Mouse (Mus musculus) forebrain, embryonic 16.5 days (tissue): ENCODE data around the gene Dram2. TPM values are rescaled to one million over a fixed set of nuclear protein-coding genes. Genes with fewer than 3 reads are reported as not detected.

Experiments
- ATAC-seq: fragments of 200-750 bp; cut with Nextera tagmentation; 2 replicates; pipeline ENCODE4 v1.8.0; 2017; ENCODE audit warnings: mild to moderate bottlenecking, moderate library complexity
- H3K27ac ChIP-seq: fragments of 300-500 bp; sonication (generic); 2 replicates; pipeline ENCODE4 v1.5.1; 2014; ENCODE audit warnings: low read length, control low read depth
- H3K27me3 ChIP-seq: fragments of 300-500 bp; sonication (generic); replicated peaks from 2 replicates; pipeline ENCODE4 v1.6.1; 2014; ENCODE audit warnings: low read length; ENCODE audit not compliant: control insufficient read depth, insufficient read depth
- H3K36me3 ChIP-seq: fragments of 300-500 bp; sonication (generic); 2 replicates; pipeline ENCODE4 v1.6.1; 2014; ENCODE audit not compliant: control insufficient read depth, insufficient read depth
- H3K4me1 ChIP-seq: fragments of 300-500 bp; sonication (generic); replicated peaks from 2 replicates; pipeline ENCODE4 v1.6.1; 2014; ENCODE audit warnings: low read length; ENCODE audit not compliant: control insufficient read depth, insufficient read depth
- H3K4me2 ChIP-seq: fragments of 300-500 bp; sonication (generic); 2 replicates; pipeline ENCODE4 v1.6.1; 2014; ENCODE audit warnings: mild to moderate bottlenecking, low read length, control low read depth
- H3K4me3 ChIP-seq: fragments of 300-500 bp; sonication (generic); replicated peaks from 2 replicates; pipeline ENCODE4 v1.5.1; 2014; ENCODE audit warnings: mild to moderate bottlenecking, low read length, control low read depth
- H3K9ac ChIP-seq: fragments of 300-500 bp; sonication (generic); replicated peaks from 2 replicates; pipeline ENCODE4 v1.6.1; 2014; ENCODE audit warnings: low read depth, low read length, control low read depth
- H3K9me3 ChIP-seq: fragments of 300-500 bp; sonication (generic); 2 replicates; pipeline ENCODE4 v1.6.1; 2016; ENCODE audit warnings: low read length; ENCODE audit not compliant: control insufficient read depth
- WGBS: fragments of 180-500 bp; shearing (Covaris S2); extraction: QIAGEN DNeasy Blood & Tissue Kit; methylation state at CpG from one replicate; pipeline ENCODE4 v1.1.7; 2014; 5-methylcytosine and 5-hydroxymethylcytosine counted together
- polyA plus RNA-seq: library from polyadenylated mRNA; unstranded; fragments of >200 nt; fragmentation: Nextera tagmentation; extraction: Ambion mirVana; gene quantifications from 2 replicates; pipeline ENCODE4 v1.2.1, GENCODE M21; 2015

Gene Dram2
- polyA plus RNA-seq, 1 experiment from 2014 or later, result 65.0 TPM

- peaks cover 10% of the 10 kb centered on the region for H3K4me1 ChIP-seq
- H3K4me2 ChIP-seq, result no peak overlapping the region
- 91% methylated on average over 8 of the region's 8 CpGs for WGBS
- no peaks in the 10 kb centered on the region for H3K27me3 ChIP-seq
- no peak overlapping the region for H3K9ac ChIP-seq
- no peak overlapping the region for H3K4me3 ChIP-seq
- H3K27ac ChIP-seq, result no peak overlapping the region
- ATAC-seq, result no peak
- H3K36me3 ChIP-seq, result no peaks in the 10 kb centered on the region
- H3K9me3 ChIP-seq, result no peaks in the 10 kb centered on the region
Measured at GRCm38 (mm10) chr3:106544721-106545316, 2.8 kb upstream of the Dram2 start.

DNA sequence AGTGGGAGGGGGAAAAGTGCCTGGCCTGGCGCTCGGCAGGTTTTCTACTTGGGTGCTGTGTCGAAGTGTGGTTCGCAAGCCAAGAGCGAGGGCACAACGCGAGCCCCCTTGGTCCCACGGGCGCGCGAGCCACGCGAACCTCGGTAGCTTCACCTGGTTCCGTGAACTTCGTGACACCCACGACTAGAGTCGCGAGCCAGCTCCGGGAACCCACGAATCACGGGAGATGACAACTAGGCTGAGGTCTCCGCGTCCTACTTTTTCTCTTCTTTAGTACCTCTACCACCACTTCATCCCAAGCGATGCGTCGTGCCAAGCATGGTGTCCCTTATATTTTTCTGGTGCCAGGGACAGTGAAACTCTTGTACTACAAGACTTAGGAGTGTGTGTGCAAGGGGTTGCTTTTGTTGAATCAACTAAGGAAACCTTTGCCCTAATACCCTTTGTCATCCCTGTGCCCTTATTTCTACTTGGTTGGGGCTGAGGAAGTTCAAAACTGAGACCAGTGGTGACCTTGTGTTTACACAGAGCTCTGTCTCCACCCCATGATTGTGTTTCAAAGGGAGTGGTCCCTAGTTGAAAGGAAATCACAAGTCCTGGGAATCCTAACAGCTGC lies 434 bp downstream of the Dram2 start:
- peak overlapping the region; percentile 87 for H3K9ac ChIP-seq
- H3K27me3 ChIP-seq, result no peaks in the 10 kb centered on the region
- WGBS, result under 1% methylated on average over 27 of the region's 27 CpGs
- peak overlapping the region; percentile 92 for H3K4me3 ChIP-seq
- ATAC-seq, result peak; percentile 24
- peak overlapping the region; percentile 97 for H3K27ac ChIP-seq
- peak overlapping the region; percentile 66 for H3K4me2 ChIP-seq
- H3K9me3 ChIP-seq, result no peaks in the 10 kb centered on the region
- H3K4me1 ChIP-seq, result peaks cover 12% of the 10 kb centered on the region
- no peaks in the 10 kb centered on the region for H3K36me3 ChIP-seq

DNA sequence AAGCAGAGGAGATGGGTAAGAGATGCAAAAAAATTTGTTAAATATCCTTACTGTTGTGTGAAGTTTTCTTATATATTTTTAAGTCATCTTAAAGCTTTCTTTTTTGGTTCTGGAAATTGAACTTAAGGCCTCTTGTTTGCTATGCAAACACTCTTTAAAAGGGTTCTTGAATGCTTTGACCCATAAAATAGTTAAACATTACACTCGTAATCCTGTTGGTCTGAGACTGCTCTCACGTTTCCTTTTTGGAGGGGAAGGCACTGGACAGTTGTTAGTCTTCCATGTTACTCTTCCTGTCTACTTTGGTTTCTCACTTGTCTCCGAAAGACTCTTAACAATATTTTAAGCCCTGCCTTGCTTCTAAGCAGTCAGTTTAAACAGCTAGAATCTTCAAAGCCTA lies 1.4 kb downstream of the Dram2 start:
- Histone ChIP-seq H3K9me3 (no peaks in the 10 kb centered on the region), H3K27me3 (no peaks in the 10 kb centered on the region), H3K9ac (no peak overlapping the region), H3K4me2 (peak overlapping the region; percentile 40), H3K36me3 (no peaks in the 10 kb centered on the region), H3K4me3 (no peak overlapping the region), H3K4me1 (peaks cover 12% of the 10 kb centered on the region), H3K27ac (no peak overlapping the region)
- ATAC-seq, result no peak
- WGBS, result 51% methylated on average over 3 of the region's 3 CpGs

GRCm38 (mm10) chr3:106553411-106553810 lies 5.8 kb downstream of the Dram2 start:
- Histone ChIP-seq H3K27ac (no peak overlapping the region), H3K9ac (no peak overlapping the region), H3K4me3 (no peak overlapping the region), H3K27me3 (no peaks in the 10 kb centered on the region), H3K9me3 (no peaks in the 10 kb centered on the region), H3K36me3 (peaks cover 3% of the 10 kb centered on the region; the same call in 1 of the 2 replicates), H3K4me2 (no peak overlapping the region), H3K4me1 (peaks cover 5% of the 10 kb centered on the region)
- no peak for ATAC-seq
- WGBS, result 94% methylated on average over 5 of the region's 5 CpGs

GRCm38 (mm10) chr3:106555743-106556250 lies 8.2 kb downstream of the Dram2 start:
- WGBS, result 88% methylated on average over 3 of the region's 3 CpGs
- no peak overlapping the region for H3K4me2 ChIP-seq
- no peak overlapping the region for H3K27ac ChIP-seq
- no peaks in the 10 kb centered on the region for H3K27me3 ChIP-seq
- peaks cover 3% of the 10 kb centered on the region for H3K36me3 ChIP-seq
- no peak overlapping the region for H3K9ac ChIP-seq
- no peaks in the 10 kb centered on the region for H3K9me3 ChIP-seq
- ATAC-seq, result no peak
- H3K4me3 ChIP-seq, result no peak overlapping the region
- no peaks in the 10 kb centered on the region; the same call in 1 of the 2 replicates for H3K4me1 ChIP-seq

DNA sequence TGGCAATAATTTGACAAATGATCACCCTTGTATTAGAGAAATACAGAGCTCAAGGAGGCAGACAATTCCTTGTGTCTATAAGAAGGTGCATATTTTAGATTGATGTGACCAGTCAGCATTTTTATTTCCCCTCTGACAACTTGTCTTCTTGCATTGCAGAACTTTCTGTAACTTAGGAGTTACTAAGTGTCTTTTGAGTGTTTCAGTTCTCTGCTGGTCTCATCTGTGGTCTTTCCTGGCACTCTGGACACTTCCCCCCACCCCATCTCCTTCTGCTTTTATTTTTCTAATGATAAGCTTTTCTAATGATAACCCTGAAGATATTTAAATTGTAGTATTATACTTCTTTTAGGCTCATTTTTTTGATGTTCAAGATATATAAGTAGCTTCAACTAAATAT lies 10.7 kb downstream of the Dram2 start:
- Histone ChIP-seq H3K9ac (no peak overlapping the region), H3K27me3 (no peaks in the 10 kb centered on the region), H3K36me3 (peaks cover 3% of the 10 kb centered on the region), H3K4me3 (no peak overlapping the region), H3K27ac (no peak overlapping the region), H3K4me1 (no peaks in the 10 kb centered on the region), H3K4me2 (no peak overlapping the region), H3K9me3 (no peaks in the 10 kb centered on the region)
- ATAC-seq, result no peak

DNA sequence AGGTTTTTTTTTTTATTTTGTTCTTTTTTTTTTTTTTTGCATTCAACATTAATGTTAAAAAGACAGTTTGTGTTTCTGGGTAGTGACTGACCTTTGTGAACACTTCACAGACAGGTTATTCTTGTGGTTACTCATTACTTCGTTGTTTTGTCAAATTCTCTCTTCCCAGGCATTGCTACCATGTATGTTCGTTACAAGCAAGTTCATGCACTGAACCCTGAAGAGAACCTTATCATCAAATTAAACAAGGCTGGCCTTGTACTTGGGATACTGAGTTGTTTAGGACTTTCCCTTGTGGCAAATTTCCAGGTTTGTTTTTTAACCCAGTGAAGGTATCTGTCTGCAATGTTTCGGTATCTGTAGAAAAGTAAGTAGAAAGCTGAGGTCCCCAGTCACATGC lies 18.3 kb downstream of the Dram2 start:
- Histone ChIP-seq H3K4me3 (no peak overlapping the region), H3K9me3 (no peaks in the 10 kb centered on the region), H3K36me3 (peaks cover 2% of the 10 kb centered on the region; the same call in 1 of the 2 replicates), H3K27me3 (no peaks in the 10 kb centered on the region), H3K9ac (no peak overlapping the region), H3K4me2 (no peak overlapping the region), H3K27ac (no peak overlapping the region), H3K4me1 (no peaks in the 10 kb centered on the region)
- no peak for ATAC-seq
- WGBS, result 93% methylated on average over 3 of the region's 3 CpGs

GRCm38 (mm10) chr3:106573191-106573590 lies 25.6 kb downstream of the Dram2 start:
- H3K9ac ChIP-seq, result no peak overlapping the region
- no peaks in the 10 kb centered on the region for H3K27me3 ChIP-seq
- no peak for ATAC-seq
- H3K4me1 ChIP-seq, result no peaks in the 10 kb centered on the region
- no peaks in the 10 kb centered on the region; the same call in 1 of the 2 replicates for H3K36me3 ChIP-seq
- H3K9me3 ChIP-seq, result no peaks in the 10 kb centered on the region
- WGBS, result 90% methylated on average over 3 of the region's 3 CpGs
- no peak overlapping the region for H3K4me2 ChIP-seq
- no peak overlapping the region for H3K4me3 ChIP-seq
- H3K27ac ChIP-seq, result no peak overlapping the region

GRCm38 (mm10) chr3:106579296-106579695 lies 31.7 kb downstream of the Dram2 start:
- Histone ChIP-seq H3K9ac (no peak overlapping the region), H3K4me1 (no peaks in the 10 kb centered on the region), H3K27ac (no peak overlapping the region), H3K4me2 (no peak overlapping the region), H3K27me3 (no peaks in the 10 kb centered on the region), H3K36me3 (no peaks in the 10 kb centered on the region; the same call in 1 of the 2 replicates), H3K9me3 (no peaks in the 10 kb centered on the region), H3K4me3 (no peak overlapping the region)
- no peak for ATAC-seq
- WGBS, result 95% methylated on average over 2 of the region's 2 CpGs
